Mouse (Mus musculus): ENCODE measurements around the gene Nos1ap.

Nos1ap gene

DNA sequence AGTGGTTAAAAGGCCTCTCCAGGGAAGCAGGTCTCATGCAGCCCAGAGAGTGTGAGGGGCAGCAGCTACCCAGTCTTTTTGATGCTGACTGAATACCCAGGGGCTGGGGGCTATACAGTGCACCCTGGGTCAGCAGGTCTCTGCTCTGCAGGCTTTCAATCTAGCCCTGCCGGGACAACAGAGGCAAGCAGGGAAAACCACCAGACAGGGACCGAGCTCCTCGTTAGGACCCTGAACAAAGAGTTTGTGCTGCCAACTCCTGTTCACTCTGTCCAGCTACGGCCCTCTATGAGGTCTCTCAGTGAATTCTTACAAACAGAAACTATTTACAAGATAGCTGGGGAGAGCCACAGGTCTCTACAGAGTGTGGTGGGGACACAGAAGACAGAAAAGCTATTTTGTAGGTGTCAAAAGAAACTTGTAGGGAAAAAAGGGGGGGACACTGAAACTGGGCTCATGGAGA is 86.4 kb downstream of the Nos1ap start:
- no peak for DNase-seq (ENCODE audit: extremely low read depth, low read depth, low spot score)

DNA sequence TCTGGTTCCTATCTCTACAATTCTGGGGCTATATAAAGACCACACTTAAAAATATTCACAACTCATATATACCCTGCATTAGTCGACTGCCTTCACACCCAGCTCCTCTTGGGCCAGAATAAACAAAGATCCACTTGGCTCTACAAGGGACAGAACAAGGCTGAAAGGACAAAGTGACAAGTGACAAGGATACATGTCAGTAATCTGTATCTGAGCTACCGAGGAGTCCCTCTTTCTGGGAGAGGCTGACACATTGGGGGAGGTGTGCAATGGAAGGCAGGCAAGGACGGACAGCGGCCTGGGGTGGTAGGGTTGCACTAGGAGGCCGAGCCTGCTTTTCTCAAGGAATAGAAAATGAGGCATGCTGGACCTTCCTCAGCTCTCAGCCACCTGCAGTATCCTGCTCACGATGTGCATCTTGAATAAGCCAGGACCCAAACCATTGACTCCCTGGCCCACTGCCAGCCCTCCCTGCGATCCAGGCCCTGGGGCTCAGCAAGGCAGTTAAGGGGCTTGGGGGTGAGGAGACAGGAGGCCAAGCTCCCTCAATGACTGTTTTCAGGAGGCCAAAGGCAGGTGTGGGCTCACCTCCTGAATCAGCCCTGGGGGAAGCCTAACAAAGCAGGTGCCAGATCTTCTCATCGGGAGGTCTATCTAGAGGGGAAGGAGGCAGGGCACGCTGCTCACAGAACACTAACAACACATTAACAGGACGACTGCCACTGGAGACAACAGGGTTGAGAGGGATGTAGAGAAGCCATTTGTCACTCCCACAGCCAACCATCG is 87.0 kb downstream of the Nos1ap start:
- DNase-seq (ENCODE audit: extremely low read depth, low read depth, low spot score) = no peak

DNA sequence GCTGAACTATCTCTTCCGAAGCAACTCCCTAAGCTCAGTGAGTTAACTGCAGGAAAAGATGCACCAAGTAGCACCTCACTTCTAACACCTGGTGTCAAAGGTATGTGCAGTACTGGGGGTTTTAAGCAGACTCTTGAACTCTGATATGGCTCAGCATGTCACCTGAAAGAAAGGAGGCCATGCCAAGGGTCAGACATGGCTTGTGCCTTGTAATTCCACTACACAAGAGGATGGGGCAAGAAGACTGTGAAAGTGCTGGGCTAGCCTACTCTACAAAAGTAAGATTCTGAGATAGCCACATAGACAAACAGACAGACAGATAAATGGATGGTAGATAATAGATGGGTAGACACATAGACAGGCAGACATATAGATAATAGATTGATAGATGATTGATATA is 87.7 kb downstream of the Nos1ap start:
- no peak for DNase-seq (ENCODE audit: extremely low read depth, low read depth, low spot score)

DNA sequence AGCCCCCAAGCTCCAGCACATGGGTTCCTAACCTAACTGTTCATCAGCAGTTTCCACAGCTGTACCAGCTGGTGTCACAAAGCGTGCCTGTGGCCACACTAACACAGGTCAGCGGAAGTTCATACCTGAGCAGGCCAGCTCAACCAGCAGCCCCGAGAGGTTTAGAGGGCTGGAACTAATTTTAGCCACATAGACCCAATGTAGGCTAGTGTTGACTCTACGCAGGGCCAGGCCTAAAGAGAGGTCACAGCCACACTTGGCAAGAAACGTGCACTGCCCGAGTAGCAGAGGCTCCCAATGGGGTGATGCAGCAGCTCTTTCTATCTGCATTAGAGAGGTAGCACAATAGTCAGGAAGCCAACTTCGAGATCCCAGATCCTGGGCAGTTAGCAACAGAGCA is 88.1 kb downstream of the Nos1ap start:
- DNase-seq (ENCODE audit: extremely low read depth, low read depth, low spot score) = no peak

DNA sequence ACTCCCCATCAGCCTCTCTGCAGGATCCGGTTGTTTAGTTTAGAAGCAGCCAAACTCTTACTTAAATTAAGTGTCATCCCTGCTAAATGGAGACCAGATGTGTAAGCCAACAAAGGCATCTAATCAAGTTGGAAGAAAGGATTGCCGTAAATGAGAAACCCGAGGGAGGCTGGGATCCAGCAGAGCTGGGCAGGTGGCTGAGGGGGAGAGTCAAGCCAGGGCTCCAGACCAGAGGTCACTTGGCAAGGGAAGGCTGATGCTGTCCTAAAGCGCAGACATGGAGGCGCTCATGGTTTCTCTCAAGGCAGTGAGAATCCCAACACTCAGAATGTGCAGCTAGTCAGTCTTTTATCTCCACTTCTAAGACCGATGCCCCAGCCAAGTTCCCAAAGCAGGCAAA is 89.8 kb downstream of the Nos1ap start:
- no peak for DNase-seq (ENCODE audit: extremely low read depth, low read depth, low spot score)

DNA sequence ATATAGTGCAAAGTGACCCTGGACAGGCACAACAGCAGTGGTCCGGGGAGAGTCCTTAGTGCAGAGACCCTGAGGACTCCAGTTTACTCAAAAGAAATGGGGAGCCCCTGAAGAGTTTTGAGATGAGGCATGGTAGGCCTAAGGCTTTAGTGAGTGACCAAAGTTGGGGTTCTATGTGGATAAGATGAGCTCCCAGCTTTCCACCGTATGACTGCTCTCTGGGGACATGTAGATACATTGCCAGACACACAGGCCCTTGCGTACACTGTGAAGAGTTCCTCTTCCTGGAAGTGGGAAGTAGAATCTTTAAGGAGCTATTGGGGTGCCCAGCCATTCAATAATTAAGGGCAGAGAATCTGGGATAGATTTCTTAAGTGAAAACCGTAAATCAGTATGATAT is 90.2 kb downstream of the Nos1ap start:
- no peak for DNase-seq (ENCODE audit: extremely low read depth, low read depth, low spot score)

DNA sequence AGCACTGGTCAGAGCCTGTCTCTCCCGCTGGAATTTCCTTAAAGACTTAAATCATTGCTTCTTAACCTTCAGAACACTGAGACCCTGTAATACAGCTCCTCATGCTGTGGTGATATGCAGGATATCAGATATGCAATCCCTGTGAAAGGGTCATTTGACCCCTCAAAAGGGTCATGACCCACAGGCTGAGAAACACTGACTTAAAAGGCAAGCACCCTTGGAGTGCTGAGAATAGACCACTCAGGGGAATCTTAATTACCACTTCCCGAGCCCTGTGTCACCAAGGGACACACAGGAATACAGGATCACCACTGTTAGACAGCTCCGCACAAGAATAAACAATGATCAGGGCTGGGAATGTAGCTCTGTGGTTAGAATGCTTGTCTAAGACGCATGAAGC is 91.0 kb downstream of the Nos1ap start:
- no peak for DNase-seq (ENCODE audit: extremely low read depth, low read depth, low spot score)

DNA sequence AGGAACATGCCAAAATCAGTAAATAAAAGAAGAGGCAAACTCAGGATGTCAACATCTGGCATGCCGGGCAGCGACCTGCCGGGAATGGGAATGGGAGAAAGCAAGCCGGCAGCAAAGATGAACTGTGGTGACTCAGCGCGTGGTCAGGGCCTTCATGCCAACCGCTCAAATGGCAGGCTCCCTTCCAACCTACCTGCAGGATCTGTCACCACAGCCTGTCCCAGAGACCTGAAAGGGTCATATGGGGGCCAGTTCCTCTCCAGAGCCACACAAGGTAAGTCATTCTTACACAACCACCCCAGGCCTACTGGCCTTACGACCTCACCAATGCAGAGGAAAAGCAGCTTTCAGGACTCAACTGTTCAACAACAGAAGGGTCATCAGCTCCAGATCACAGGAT is 93.4 kb downstream of the Nos1ap start:
- DNase-seq (ENCODE audit: extremely low read depth, low read depth, low spot score) = no peak

DNA sequence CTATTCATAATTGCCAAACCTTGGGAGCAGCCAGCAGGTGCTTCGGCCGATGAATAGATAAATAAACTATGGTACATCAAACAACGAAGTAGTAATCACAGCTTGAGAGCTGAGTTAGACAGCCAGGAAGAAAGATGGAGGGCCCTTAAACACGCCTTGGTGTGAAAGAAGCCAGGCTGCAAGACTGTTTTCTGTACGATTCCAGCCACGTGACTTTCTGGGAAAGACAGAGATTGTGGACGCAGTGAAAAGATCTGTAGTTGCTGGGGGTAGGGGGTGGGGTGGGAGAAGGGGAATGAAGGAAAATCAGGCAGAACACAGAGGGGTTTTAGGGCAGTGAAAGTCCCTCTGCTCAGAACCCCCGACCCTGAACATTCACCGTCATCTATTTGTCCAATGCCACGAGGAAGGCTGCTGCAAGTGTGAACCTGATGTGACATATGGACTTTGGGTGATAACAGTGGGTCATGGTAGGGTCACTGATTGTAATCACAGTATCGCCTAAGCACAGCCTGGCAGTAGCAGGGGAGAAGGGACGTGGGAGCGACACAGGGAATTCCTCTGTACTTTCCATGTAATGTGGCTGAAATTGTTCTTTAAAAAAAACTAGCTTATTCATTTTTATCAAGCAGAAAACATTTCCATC is 94.0 kb downstream of the Nos1ap start:
- DNase-seq (ENCODE audit: extremely low read depth, low read depth, low spot score) = no peak

DNA sequence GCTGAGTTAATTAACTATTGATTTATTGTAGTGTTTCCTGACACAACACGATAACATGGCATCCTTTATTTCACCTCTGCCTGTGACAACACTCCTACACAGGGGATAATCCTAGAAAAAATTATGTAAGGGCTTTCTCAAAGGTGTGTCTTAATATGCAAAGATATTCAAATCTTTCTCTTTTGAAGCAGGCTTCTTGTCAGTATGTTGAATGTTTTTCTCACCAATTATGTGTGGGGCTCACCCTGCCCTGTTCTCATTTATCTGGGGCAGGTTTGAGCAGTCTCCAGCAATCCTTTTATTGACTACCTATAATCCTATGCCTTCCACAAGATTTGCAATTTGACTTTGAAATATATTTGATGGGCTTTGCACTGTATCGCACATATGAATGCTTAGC is 97.1 kb downstream of the Nos1ap start:
- no peak for DNase-seq (ENCODE audit: extremely low read depth, low read depth, low spot score)

DNA sequence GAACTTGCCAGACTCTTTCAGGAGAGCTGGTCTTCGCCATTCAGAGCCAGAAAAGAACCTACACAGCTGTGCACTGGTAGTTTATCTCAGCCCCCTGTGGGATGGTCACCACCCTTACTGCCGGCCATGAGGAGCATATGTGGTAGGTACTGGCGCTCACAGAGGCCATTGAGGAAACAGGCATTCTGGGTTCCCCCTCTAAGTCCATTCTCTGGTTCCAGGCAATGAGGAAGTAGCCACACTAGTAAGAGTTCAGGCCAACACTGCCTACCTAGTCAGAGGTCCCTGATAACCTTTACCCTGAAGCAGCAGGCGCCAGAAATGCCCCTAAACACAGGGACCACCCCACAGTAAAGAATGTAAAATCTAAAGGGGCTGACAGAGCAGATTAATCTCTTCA is 97.6 kb downstream of the Nos1ap start:
- DNase-seq (ENCODE audit: extremely low read depth, low read depth, low spot score) = no peak

DNA sequence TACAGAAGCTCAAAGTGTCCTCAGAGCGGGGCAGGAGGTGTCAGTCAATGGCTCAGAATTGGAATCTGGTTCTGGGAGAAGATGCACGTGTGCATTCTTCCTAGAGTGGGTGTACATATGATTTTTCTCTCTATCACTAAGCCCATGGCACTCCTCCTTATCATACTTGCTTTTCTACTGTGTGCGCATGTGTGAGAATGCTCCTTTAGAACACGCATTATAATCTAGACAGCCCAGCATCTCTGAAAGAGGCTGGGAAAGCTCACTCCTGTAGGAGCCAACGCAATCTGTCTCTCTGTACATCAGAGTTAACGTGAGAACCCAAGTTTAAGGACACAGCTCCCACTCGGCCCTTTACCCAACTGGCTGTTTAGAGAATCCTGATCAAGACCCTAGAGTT is 99.7 kb downstream of the Nos1ap start:
- DNase-seq (ENCODE audit: extremely low read depth, low read depth, low spot score) = no peak

DNA sequence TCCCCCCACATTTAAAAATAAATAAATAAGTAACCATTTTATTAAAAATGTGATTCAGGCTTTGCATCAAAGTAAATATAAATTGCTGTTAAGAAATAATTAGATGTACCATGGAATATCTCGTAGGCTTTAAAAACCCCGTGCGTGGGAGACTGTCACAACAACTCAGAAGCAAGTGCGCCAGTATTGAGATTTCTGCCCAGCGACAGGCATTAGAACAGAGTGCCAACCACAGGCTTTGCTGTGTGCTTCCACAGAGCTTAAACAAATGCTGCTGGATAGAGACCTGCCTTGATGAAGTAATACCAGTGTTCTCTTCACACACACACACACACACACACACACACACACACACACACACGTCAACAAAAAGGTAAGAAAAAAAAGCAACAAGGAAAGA is 100.2 kb downstream of the Nos1ap start:
- peak; percentile 76 for DNase-seq (ENCODE audit: extremely low read depth, low read depth, low spot score)

DNA sequence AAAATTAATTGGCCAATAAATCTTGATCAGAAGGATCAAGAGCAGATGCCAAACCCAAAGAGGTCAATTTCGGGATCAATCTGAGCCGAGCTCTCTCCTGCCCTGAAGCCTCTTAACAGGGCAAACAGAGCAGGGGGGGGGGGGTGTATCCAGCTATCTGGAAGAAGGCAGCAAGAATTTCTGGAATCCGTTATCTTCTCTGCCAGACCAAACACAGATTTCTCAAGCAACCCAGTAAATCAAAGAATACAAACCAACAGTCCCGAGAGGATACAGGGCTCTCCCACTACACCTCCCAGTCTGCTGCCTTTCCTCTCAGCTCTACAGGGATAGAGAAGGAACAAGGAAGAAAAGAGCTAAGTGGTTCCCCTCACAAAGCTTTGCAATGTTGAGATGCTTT is 104.5 kb downstream of the Nos1ap start:
- DNase-seq (ENCODE audit: extremely low read depth, low read depth, low spot score) = no peak

DNA sequence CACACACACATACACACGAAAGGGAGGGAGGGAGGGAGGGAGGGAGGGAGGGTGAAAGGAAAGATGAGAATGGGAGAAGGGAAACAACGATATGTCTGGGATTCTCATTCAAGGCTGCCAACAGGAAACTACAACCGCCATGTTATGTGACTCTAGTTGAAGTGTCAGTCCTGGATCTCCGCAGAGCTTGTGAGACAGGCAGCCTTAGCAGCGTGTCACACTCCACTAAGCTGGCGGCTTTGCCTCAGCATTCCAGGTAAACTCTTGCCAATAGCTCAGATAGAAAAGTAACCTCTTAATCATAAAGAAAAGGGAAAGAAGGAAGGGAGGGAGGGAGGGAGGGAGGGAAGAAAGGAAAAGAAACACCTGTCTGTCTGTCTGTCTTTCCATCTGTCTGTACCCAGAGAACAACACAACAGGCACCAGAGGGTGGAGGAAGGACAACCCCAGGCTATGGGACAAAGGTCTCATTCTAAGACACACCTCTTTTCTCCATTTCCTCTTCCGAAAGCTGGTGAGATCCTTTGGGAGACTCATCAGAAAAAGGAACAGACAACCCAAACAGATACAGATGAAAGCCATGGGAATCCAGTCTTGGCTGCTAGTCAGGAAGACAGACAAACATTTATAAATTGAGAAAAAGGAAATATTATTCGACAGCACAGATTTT is 107.3 kb downstream of the Nos1ap start:
- no peak for DNase-seq (ENCODE audit: extremely low read depth, low read depth, low spot score)

DNA sequence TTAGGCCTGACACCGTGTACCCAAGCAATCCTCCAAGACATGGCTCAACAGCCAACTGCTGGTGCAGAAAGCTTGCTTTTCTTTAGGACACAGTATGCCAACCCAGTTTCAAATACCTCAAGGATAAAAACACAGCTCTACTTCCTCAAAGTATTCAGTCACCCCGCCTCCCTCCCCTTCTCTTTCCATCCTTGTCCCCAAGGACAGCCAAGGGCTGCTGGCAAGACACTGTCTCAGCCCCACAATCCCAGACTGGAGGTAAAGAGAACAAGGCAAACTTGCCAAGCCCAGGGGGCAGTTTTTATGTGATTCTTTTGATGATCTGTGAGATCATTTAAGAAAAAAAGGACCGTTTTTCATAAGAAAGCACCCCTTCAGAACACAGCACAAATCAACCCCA is 108.6 kb downstream of the Nos1ap start:
- no peak for DNase-seq (ENCODE audit: extremely low read depth, low read depth, low spot score)

DNA sequence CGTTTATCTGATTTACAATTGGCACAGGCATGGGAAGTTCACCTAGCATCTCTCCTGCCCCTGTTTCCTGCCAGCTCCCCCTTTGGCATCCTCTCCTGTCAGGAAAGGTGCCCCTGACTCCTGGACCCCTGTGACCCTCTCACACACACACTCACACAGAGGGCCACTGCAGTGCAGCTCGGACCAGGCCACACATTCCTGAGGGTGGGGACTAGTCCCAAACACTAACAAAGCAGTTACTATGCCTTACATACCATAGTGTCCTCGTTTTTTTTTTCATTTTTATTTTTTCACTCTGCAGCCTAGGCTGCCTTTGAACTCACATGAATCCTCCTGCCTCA is 110.2 kb downstream of the Nos1ap start:
- no peak for DNase-seq (ENCODE audit: extremely low read depth, low read depth, low spot score)

DNA sequence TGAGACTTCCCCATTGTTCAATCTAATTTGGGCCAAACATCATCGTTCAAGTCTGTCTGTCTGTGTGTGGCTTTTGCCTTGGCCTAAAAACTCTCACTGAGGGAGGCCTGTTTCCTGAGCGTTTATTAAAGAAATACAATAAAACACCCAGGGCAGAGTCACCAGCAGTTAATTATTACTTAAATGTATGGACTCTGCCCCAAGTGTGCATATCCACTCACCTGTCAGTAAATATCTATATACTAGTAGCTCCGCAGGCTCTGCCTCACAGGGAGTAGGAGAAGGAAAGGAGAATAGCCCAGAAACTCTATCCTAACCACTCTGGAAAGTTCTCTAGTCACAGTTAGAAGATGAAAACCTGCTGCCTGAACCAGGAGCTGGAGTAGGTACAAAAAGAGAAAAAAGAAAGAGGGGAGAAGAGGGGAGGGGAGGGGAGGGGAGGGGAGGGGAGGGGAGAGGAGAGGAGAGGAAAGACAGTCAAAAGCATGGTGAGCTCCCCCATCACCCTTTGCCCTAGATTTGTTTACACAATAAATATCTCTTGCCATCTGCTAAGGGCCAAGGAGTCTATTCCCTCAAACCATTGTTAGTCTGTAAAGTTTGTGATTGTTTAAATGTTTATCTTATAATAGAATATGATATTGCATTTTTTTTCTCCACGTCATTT is 110.7 kb downstream of the Nos1ap start:
- no peak for DNase-seq (ENCODE audit: extremely low read depth, low read depth, low spot score)

DNA sequence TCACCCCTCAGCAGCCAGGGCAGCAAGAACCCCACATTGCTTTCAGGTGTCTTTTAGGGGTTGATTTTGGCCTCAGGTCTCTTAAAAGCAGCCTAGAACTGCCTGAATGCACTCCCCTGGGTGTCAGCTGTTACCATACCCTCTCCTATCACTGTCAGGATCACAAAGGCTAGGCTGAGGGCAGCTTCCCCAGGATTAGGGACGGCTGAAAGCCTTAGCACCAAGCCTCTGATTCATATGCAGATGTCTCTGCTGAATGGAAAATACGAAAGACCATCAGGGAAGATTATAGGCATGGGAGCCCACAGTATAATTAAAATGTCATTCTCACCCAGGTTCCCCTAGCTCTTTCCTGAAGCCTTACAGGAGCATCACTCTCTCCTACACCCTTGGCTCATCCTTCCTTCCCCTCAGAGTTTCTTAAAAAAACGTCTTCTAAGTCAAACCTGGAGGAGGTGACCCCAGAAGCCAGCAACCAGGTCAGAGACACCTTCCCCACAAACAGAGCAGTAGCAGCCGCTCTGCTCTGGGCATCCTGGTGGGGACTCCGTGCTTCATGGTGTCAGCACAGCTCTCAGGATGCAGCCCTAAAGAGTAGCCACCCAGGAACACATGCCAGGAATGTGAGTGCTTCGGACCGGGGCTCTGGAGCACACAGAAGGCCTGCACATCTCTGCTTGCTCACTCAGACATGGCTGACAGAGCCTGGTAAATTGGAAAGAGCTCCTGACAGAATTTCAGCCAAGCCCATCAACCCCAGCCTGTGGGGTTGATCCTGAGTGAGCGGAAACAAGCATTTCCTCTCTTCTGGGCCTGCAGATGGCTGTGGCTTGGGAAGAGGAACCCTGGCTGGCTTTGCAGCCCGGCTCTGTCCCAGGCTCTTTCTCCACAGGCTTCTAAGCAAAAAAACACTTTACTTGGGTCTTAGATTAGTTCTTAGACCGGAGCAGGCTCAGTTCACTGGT is 111.7 kb downstream of the Nos1ap start:
- no peak for DNase-seq (ENCODE audit: extremely low read depth, low read depth, low spot score)

DNA sequence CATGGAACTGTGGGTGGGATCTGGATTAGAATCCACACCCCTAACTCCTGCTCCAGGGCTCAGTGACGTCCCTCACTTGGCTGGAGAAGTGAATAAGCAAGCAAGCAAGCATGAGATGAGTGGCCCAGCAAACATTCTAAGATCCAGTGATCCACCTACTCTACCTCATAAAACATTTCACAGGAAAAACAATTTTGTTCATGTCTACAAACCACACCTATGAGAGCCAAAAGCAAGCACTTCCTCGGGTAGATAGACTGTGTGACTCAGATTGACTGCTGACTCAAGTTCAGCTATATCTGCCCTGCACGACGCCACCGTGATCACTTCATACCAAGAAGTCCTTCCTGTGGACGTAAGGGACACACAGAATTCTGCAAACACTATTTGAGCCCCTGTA is 116.2 kb downstream of the Nos1ap start:
- DNase-seq (ENCODE audit: extremely low read depth, low read depth, low spot score) = no peak

DNA sequence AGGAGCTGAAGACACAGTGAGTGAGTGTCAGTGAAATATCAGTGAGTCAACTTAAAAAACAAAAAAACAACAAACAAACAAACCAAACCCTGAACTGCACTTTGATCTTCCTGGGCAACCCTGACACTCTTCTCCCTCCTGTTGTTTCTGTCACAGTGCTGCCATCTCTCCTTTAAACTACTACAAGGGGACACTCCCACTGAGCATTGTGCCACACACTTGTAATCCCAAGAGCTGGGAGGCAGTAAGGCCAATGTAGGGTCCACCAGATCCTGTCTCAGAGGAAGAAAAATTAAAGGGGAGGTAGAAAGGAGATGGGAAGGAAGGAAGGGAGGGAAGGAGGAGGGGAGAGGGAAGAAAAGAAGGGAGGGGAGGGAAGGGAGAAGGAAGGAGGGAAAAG is 116.8 kb downstream of the Nos1ap start:
- DNase-seq (ENCODE audit: extremely low read depth, low read depth, low spot score) = no peak
